Mouse (Mus musculus) liver, embryonic 16.5 days (tissue): ENCODE measurements around the gene Vps54. TPM values are rescaled to one million over a fixed set of nuclear protein-coding genes. Genes with fewer than 3 reads are reported as not detected.

Source experiments
- ATAC-seq: fragments of 200-750 bp; cut with Nextera tagmentation; 2 replicates; pipeline ENCODE4 v1.8.0; 2017; ENCODE audit warnings: low read depth, mild to moderate bottlenecking, moderate number of reproducible peaks, moderate library complexity
- H3K27ac ChIP-seq: fragments of 300-500 bp; sonication (generic); 2 replicates; pipeline ENCODE4 v1.5.1; 2014; ENCODE audit warnings: mild to moderate bottlenecking, low read length
- H3K27me3 ChIP-seq: fragments of 300-500 bp; sonication (generic); 2 replicates; pipeline ENCODE4 v1.6.1; 2014; ENCODE audit warnings: low read depth, low read length, mixed read lengths; ENCODE audit not compliant: control insufficient read depth, insufficient read depth
- H3K36me3 ChIP-seq: fragments of 300-500 bp; sonication (generic); 2 replicates; pipeline ENCODE4 v1.6.1; 2014; ENCODE audit warnings: mild to moderate bottlenecking; ENCODE audit not compliant: control insufficient read depth, insufficient read depth
- H3K4me1 ChIP-seq: fragments of 300-500 bp; sonication (generic); 2 replicates; pipeline ENCODE4 v1.6.1; 2014; ENCODE audit warnings: low read depth, low read length, mixed read lengths; ENCODE audit not compliant: control insufficient read depth
- H3K4me2 ChIP-seq: fragments of 300-500 bp; sonication (generic); 2 replicates; pipeline ENCODE4 v1.6.1; 2014; ENCODE audit warnings: low read depth, low read length, mixed read lengths
- H3K4me3 ChIP-seq: fragments of 300-500 bp; sonication (generic); 2 replicates; pipeline ENCODE4 v1.5.1; 2014; ENCODE audit warnings: low read depth, mild to moderate bottlenecking, low read length
- H3K9ac ChIP-seq: fragments of 300-500 bp; sonication (generic); 2 replicates; pipeline ENCODE4 v1.6.1; 2014; ENCODE audit warnings: low read depth, low read length
- H3K9me3 ChIP-seq: fragments of 300-500 bp; sonication (generic); replicated peaks from 2 replicates; pipeline ENCODE4 v1.6.1; 2016; ENCODE audit warnings: low read length; ENCODE audit not compliant: control insufficient read depth
- WGBS: fragments of 180-500 bp; shearing (Covaris S2); extraction: QIAGEN DNeasy Blood & Tissue Kit; methylation state at CpG from one replicate; pipeline ENCODE4 v1.1.7; 2014; ENCODE audit not compliant: insufficient replicate concordance; 5-methylcytosine and 5-hydroxymethylcytosine counted together
- polyA plus RNA-seq: library from polyadenylated mRNA; unstranded; fragments of >200 nt; fragmentation: Nextera tagmentation; extraction: Ambion mirVana; gene quantifications from 2 replicates; pipeline ENCODE4 v1.2.1, GENCODE M21; 2015

The Vps54 gene
- polyA plus RNA-seq, 1 experiment from 2014 or later = 2.9 TPM

DNA sequence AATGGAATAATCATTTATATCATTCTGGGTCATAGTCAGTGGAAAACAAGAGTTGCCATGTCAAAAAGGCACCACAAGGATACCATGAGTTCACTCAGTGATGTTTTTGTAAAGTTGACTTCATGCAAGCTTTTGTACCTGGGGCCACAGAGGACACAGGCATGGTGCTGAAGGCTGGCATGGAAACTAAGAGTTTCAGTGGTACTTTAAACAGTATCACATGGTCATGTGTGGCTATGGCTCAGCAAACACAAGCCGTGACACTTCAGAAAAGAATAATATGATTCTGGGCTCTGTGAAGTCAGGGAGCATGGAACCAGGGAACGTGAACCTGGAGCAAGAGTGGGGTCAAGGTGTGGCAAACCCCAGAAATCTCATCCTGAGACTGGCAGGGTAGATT lies 17.7 kb upstream of the Vps54 start:
- H3K27me3 ChIP-seq = no peaks in the 10 kb centered on the region
- ATAC-seq = no peak
- no peaks in the 10 kb centered on the region for H3K9me3 ChIP-seq
- no peak overlapping the region for H3K9ac ChIP-seq
- no peak overlapping the region for H3K4me2 ChIP-seq
- peaks cover 7% of the 10 kb centered on the region for H3K4me1 ChIP-seq
- no peaks in the 10 kb centered on the region for H3K36me3 ChIP-seq
- no peak overlapping the region for H3K4me3 ChIP-seq
- 79% methylated on average over 2 of the region's 2 CpGs for WGBS
- H3K27ac ChIP-seq = no peak overlapping the region

DNA sequence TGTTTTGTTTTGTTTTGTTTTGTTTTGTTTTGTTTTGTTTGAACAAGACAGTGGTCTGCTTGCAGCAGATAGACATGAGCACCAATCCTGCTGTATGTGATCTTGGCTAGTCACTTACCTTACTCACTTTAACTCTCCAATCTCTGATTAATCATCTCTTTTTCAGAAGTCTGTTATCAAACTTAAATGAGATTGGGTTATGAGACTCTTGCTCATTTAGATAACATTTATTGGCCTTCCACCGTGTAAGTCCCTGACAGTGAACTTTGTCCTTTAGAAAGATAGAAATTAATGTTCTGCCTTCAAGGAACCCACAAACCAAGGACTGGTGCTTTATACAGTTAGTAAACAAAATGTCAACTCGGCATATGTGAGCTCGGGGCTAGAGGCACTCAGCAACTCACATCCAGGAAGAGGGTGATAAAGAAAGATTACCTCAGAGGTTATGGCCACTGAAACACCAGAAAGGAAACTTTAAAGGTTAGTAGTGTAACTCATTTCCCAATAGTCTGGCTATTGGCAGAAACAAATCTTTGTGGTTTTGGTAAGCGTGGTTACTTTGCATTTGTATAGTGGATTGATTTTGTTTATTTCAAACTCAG lies 16.4 kb upstream of the Vps54 start:
- Histone ChIP-seq H3K4me2 (no peak overlapping the region), H3K4me3 (no peak overlapping the region), H3K9me3 (no peaks in the 10 kb centered on the region), H3K27ac (no peak overlapping the region), H3K4me1 (peaks cover 7% of the 10 kb centered on the region), H3K27me3 (no peaks in the 10 kb centered on the region), H3K36me3 (no peaks in the 10 kb centered on the region), H3K9ac (no peak overlapping the region)
- 15% methylated on average over 4 of the region's 4 CpGs for WGBS
- ATAC-seq = no peak

DNA sequence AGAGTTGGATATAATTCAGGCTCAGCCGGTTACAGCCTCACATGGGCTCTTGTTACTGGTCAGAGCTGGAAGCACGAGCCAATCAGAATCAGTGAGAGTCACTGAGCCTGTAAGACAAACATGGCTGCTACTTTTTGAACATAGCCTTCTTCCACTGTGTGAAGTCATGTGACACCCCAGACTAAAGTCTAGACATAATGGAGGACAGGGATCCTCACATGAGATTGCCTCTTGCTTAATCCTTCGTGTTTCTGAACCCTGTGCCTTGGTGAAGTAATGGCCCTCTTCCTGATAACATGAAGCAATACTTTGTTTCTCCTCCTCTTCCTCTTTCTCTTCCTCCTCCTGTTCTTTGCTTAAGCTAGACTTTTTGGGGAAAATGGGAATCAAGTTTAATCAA lies 15.5 kb upstream of the Vps54 start:
- no peaks in the 10 kb centered on the region for H3K27me3 ChIP-seq
- H3K4me1 ChIP-seq = peaks cover 7% of the 10 kb centered on the region
- H3K4me2 ChIP-seq = no peak overlapping the region
- WGBS = 65% methylated on average over 3 of the region's 3 CpGs
- 0 out of 2 replicates have a peak overlapping the region, but pooled peaks have one; percentile 16 for H3K27ac ChIP-seq
- ATAC-seq = peak; percentile 17; the same call in 1 of the 2 replicates
- no peaks in the 10 kb centered on the region for H3K9me3 ChIP-seq
- no peak overlapping the region for H3K4me3 ChIP-seq
- no peaks in the 10 kb centered on the region for H3K36me3 ChIP-seq
- no peak overlapping the region for H3K9ac ChIP-seq

DNA sequence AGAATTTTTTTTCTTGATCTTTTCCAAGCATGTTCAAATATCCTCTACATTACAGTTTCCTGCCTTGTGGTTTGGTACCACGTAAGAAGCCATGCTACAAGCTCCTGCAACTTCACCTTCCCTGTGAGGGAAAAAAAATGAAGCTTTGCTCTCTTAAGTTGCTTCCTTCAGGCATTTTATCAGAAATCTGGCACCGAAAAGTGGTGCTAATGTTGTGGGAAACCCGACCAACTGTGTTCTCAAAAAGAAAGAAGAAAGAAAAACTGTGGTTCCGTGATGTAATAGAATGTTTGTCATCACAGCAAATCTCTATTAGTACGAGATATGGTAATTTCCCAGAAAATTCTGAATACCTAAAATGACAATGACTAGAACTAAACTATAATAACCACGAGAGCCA lies 15.0 kb upstream of the Vps54 start:
- H3K4me1 ChIP-seq = peaks cover 7% of the 10 kb centered on the region
- no peak overlapping the region for H3K4me3 ChIP-seq
- H3K4me2 ChIP-seq = no peak overlapping the region
- WGBS = 37% methylated on average over 6 of the region's 6 CpGs
- no peak for ATAC-seq
- no peak overlapping the region for H3K27ac ChIP-seq
- H3K27me3 ChIP-seq = no peaks in the 10 kb centered on the region
- H3K9me3 ChIP-seq = no peaks in the 10 kb centered on the region
- no peak overlapping the region for H3K9ac ChIP-seq
- no peaks in the 10 kb centered on the region for H3K36me3 ChIP-seq

DNA sequence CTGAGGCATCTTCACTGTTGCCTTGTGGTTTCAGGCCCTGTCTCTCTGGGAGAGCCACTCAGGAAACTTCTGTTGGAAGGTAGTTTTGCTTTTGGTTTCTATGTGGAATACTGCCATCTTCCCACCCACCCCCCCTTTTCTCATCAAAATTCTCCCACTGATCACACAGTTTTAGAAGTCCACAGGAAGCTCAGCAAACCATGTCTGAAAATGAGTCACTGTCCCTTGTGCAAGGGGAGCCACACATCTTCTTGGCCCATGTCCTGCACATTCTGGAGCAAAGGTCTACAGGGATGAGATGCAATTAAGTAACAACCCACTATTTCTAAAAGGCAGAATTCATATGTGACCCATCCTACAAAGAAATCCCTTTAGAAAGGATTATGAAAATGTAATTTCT lies 14.6 kb upstream of the Vps54 start:
- no peaks in the 10 kb centered on the region for H3K9me3 ChIP-seq
- H3K36me3 ChIP-seq = no peaks in the 10 kb centered on the region
- ATAC-seq = no peak
- peaks cover 7% of the 10 kb centered on the region for H3K4me1 ChIP-seq
- H3K27ac ChIP-seq = no peak overlapping the region
- no peaks in the 10 kb centered on the region for H3K27me3 ChIP-seq
- H3K4me2 ChIP-seq = no peak overlapping the region
- no peak overlapping the region for H3K4me3 ChIP-seq
- no peak overlapping the region for H3K9ac ChIP-seq

DNA sequence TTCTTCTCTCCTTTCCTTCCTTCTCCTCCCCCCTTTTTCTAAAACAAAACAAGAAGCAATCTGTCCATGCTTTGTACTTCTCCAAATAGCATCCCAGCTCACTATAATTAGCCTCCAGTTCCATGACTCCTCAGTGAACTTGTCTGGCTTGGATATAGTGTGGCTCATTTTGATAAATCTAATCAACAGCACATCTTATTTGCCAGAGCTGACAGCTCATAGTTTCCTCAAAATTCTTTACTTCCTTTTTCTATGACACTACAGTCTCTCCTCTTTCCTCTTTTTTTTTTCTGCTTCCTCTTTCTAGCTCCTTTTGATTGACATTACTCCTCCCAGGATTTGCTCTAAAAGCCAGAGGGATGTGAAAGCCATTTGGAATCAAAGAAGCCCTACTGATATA lies 14.1 kb upstream of the Vps54 start:
- H3K4me1 ChIP-seq = peaks cover 7% of the 10 kb centered on the region
- H3K27ac ChIP-seq = no peak overlapping the region
- H3K9me3 ChIP-seq = no peaks in the 10 kb centered on the region
- no peak overlapping the region for H3K4me2 ChIP-seq
- no peak for ATAC-seq
- no peaks in the 10 kb centered on the region for H3K27me3 ChIP-seq
- H3K9ac ChIP-seq = no peak overlapping the region
- H3K36me3 ChIP-seq = no peaks in the 10 kb centered on the region
- no peak overlapping the region for H3K4me3 ChIP-seq

DNA sequence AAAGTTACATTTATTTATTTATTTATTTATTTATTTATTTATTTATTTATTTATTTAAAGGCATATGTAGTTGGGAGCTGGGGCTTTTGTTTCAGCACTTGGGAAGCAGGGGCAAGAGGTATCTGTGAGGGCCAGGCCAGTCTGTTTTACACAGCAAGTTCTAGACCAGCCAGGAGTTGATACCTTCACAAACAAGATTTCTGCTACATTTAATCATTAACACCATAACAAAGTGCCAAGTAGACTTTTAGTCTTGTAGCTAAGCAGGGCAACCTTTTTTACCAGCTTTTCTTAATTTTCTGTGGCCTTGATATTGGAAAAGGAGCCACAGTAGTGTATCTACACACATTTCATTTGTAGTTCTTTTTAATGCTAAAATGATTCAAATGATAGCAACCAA lies 3.7 kb upstream of the Vps54 start:
- Histone ChIP-seq H3K9ac (no peak overlapping the region), H3K27me3 (no peaks in the 10 kb centered on the region), H3K36me3 (no peaks in the 10 kb centered on the region), H3K4me2 (no peak overlapping the region), H3K9me3 (no peaks in the 10 kb centered on the region), H3K4me3 (no peak overlapping the region), H3K27ac (no peak overlapping the region), H3K4me1 (peaks cover 3% of the 10 kb centered on the region)
- no peak for ATAC-seq

DNA sequence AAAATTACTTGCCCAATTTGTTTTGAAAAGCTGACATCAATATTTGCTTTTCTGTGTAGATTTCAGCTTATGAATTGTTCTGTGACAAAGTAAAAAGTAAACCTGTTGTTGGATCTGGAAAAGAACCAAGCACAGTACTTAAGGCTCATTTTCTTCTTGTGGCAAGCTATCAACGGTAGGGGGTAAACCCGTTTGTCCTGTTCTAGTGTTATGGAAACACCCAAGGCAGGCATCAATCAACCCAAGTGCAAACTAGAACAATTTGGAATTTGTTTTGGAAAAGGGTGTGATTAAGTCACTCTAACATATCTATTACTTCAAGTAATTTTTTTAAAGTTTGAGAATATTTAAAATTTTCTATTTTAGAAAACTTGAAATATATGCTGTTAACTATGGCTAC lies 3.3 kb upstream of the Vps54 start:
- H3K36me3 ChIP-seq = no peaks in the 10 kb centered on the region
- 59% methylated on average over 2 of the region's 2 CpGs for whole genome bisulfite sequencing
- H3K4me3 ChIP-seq = no peak overlapping the region
- no peak overlapping the region for H3K9ac ChIP-seq
- ATAC-seq = no peak
- no peaks in the 10 kb centered on the region for H3K9me3 ChIP-seq
- peaks cover 3% of the 10 kb centered on the region for H3K4me1 ChIP-seq
- no peaks in the 10 kb centered on the region for H3K27me3 ChIP-seq
- no peak overlapping the region for H3K27ac ChIP-seq
- no peak overlapping the region for H3K4me2 ChIP-seq

DNA sequence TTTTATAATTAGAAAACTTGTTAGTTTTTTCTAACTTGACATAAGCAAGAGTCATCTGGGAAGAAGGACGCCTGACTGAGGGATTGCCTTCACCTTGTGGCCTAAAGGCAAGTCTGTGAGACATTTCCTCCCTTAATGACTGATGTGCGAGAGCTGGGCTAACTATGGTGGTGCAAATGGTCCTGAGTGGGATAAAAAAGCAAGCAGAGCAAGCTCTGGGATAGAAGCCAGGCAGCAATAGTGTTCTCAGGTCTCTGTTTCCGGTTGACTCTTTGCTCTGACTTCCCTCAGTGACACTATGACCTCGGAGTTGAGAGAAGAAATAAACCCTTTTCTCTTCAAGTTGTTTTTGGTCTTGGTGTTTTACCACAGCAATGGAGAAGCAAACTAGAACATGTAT lies 2.1 kb upstream of the Vps54 start:
- no peak for ATAC-seq
- no peak overlapping the region for H3K4me3 ChIP-seq
- H3K36me3 ChIP-seq = no peaks in the 10 kb centered on the region
- H3K27me3 ChIP-seq = no peaks in the 10 kb centered on the region
- H3K4me1 ChIP-seq = peaks cover 7% of the 10 kb centered on the region
- H3K9me3 ChIP-seq = no peaks in the 10 kb centered on the region
- no peak overlapping the region for H3K4me2 ChIP-seq
- 66% methylated on average over 4 of the region's 4 CpGs for WGBS
- no peak overlapping the region for H3K9ac ChIP-seq
- H3K27ac ChIP-seq = no peak overlapping the region
